Mouse (Mus musculus): ENCODE data around the gene Qrich2. TPM values are rescaled to one million over a fixed set of nuclear protein-coding genes. Genes with fewer than 3 reads are reported as not detected.
A peak's percentile ranks its signal among the peaks of the same experiment; 100 is the strongest.
"Not testable (repeated sequence)": the region's sequence is repeated elsewhere in the genome, so short reads cannot be mapped to it uniquely, and the experiment has no call there.

Gene Qrich2
- under 1 TPM in 1 of 2 experiments, not detected in 1; 0.05 TPM for total RNA-seq (2021)
- long read RNA-seq, experiment 1 = 0 reads
- long read RNA-seq, experiment 2 = 0 reads

GRCm38 (mm10) chr11:116466141-116466540 is at the start of gene Qrich2:
TSS of gene Qrich2 (minus strand) at chr11:116466241.
- DNase-seq = no peak

- no peak for DNase-seq
Observed at GRCm38 (mm10) chr11:116515330-116516020, 49.4 kb upstream of the Qrich2 start.

GRCm38 (mm10) chr11:116513531-116514038 is 47.5 kb upstream of the Qrich2 start:
- DNase-seq = no peak

- DNase-seq = no peak
Observed at GRCm38 (mm10) chr11:116512987-116513386, 46.9 kb upstream of the Qrich2 start.

GRCm38 (mm10) chr11:116512154-116512553 is 46.1 kb upstream of the Qrich2 start:
- no peak for DNase-seq

- no peak for DNase-seq
Observed at GRCm38 (mm10) chr11:116511301-116511868, 45.3 kb upstream of the Qrich2 start.

GRCm38 (mm10) chr11:116508689-116509088 is 42.6 kb upstream of the Qrich2 start:
- DNase-seq = no peak

GRCm38 (mm10) chr11:116506151-116506875 is 40.3 kb upstream of the Qrich2 start:
- no peak for DNase-seq

- DNase-seq = no peak
Observed at GRCm38 (mm10) chr11:116505573-116505972, 39.5 kb upstream of the Qrich2 start.

GRCm38 (mm10) chr11:116504516-116504915 is 38.5 kb upstream of the Qrich2 start:
- peak; percentile 37 to 44 for DNase-seq

- DNase-seq = peak; percentile 53 to 78
Observed at GRCm38 (mm10) chr11:116501005-116501746, 35.1 kb upstream of the Qrich2 start.

- no peak for DNase-seq
Observed at GRCm38 (mm10) chr11:116499018-116499417, 33.0 kb upstream of the Qrich2 start.

- no peak for DNase-seq
Observed at GRCm38 (mm10) chr11:116498596-116498995, 32.6 kb upstream of the Qrich2 start.

GRCm38 (mm10) chr11:116497313-116497712 is 31.3 kb upstream of the Qrich2 start:
- no peak for DNase-seq

- peak; percentile 88 for DNase-seq
Observed at GRCm38 (mm10) chr11:116494474-116495174, 28.6 kb upstream of the Qrich2 start.

GRCm38 (mm10) chr11:116493795-116494252 is 27.8 kb upstream of the Qrich2 start, which contains the start of gene Prpsap1:
TSS of gene Prpsap1 (minus strand) at chr11:116494202.
- peak; percentile 69 to 72 for DNase-seq

GRCm38 (mm10) chr11:116493191-116493590 is 27.1 kb upstream of the Qrich2 start:
- no peak for DNase-seq

GRCm38 (mm10) chr11:116492507-116492906 is 26.5 kb upstream of the Qrich2 start:
- DNase-seq = not testable (repeated sequence)

GRCm38 (mm10) chr11:116491338-116491737 is 25.3 kb upstream of the Qrich2 start:
- DNase-seq = no peak

GRCm38 (mm10) chr11:116490232-116491107 is 24.4 kb upstream of the Qrich2 start:
- peak; percentile 92 to 93 for DNase-seq

All from heart, adult 18-20 months (tissue).